Mouse (Mus musculus) liver, embryonic 11.5 days (tissue): ENCODE results near the gene Kri1. TPM values are rescaled to one million over a fixed set of nuclear protein-coding genes. Genes with fewer than 3 reads are reported as not detected.
"Not testable (repeated sequence)": the region's sequence is repeated elsewhere in the genome, so short reads cannot be mapped to it uniquely, and the experiment has no call there.

Experiments
- ATAC-seq: fragments of 200-750 bp; cut with Nextera tagmentation; replicated peaks from 2 replicates; pipeline ENCODE4 v1.8.0; 2017; ENCODE audit warnings: moderate number of reproducible peaks, mild to moderate bottlenecking, moderate TSS enrichment, moderate library complexity; ENCODE audit not compliant: low FRiP score
- DNase-seq: peaks from one replicate; pipeline ENCODE4 v3.0.0-alpha.2; 2017; ENCODE audit warnings: low spot score
- H3K27ac ChIP-seq: fragments of 300-500 bp; sonication (generic); 2 replicates; pipeline ENCODE4 v1.5.1; 2014; ENCODE audit warnings: mild to moderate bottlenecking, low read depth, low read length, control low read depth
- H3K27me3 ChIP-seq: fragments of 300-500 bp; sonication (generic); replicated peaks from 2 replicates; pipeline ENCODE4 v1.6.1; 2014; ENCODE audit warnings: low read length, mixed read lengths; ENCODE audit not compliant: control insufficient read depth, insufficient read depth
- H3K36me3 ChIP-seq: fragments of 300-500 bp; sonication (generic); 2 replicates; pipeline ENCODE4 v1.6.1; 2014; ENCODE audit warnings: mild to moderate bottlenecking, low read length, moderate library complexity, mixed read lengths; ENCODE audit not compliant: control insufficient read depth, insufficient read depth
- H3K4me1 ChIP-seq: fragments of 300-500 bp; sonication (generic); replicated peaks from 2 replicates; pipeline ENCODE4 v1.6.1; 2014; ENCODE audit warnings: low read length, mixed read lengths; ENCODE audit not compliant: control insufficient read depth, insufficient read depth
- H3K4me2 ChIP-seq: fragments of 300-500 bp; sonication (generic); 2 replicates; pipeline ENCODE4 v1.6.1; 2014; ENCODE audit warnings: mild to moderate bottlenecking, control low read depth, moderate library complexity
- H3K4me3 ChIP-seq: fragments of 300-500 bp; sonication (generic); 2 replicates; pipeline ENCODE4 v1.5.1; 2014; ENCODE audit warnings: low read depth, low read length, control low read depth
- H3K9ac ChIP-seq: fragments of 300-500 bp; sonication (generic); 2 replicates; pipeline ENCODE4 v1.6.1; 2014; ENCODE audit warnings: low read depth, low read length, control low read depth
- H3K9me3 ChIP-seq: fragments of 300-500 bp; sonication (generic); 2 replicates; pipeline ENCODE4 v1.6.1; 2016; ENCODE audit warnings: low read length, inconsistent platforms, mixed read lengths; ENCODE audit not compliant: control insufficient read depth
- WGBS: fragments of 180-500 bp; shearing (Covaris S2); extraction: QIAGEN DNeasy Blood & Tissue Kit; methylation state at CpG from one replicate; pipeline ENCODE4 v1.1.7; 2014; 5-methylcytosine and 5-hydroxymethylcytosine counted together
- polyA plus RNA-seq: library from polyadenylated mRNA; unstranded; fragments of >200 nt; fragmentation: Nextera tagmentation; extraction: Ambion mirVana; gene quantifications from 2 replicates; pipeline ENCODE4 v1.2.1, GENCODE M21; 2014

Kri1 gene
- polyA plus RNA-seq, 1 experiment from 2014 or later = 24.2 TPM

DNA sequence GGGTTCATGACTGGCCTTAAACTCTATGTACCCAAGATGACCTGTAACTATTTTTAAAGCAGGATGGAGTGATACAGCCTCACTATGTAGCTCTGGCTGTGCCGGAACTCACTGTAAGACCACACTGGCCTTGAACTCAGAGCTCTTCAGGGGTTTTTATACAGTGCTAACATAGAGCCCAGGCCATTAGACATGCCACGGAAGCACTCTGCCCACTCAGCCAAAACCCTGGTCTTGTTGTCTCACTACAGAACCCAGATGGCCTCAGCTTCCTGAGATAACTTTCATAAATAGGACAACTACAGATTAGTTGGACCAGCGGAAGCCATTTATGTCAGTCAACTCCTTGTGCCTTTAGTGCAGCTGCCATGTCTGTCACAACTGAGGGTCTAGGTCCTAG lies 13.4 kb downstream of the Kri1 start:
- Histone ChIP-seq H3K4me1 (peaks cover 13% of the 10 kb centered on the region), H3K9me3 (no peaks in the 10 kb centered on the region), H3K36me3 (peaks cover 84% of the 10 kb centered on the region), H3K4me2 (no peak overlapping the region), H3K27ac (peak overlapping the region; percentile 16), H3K4me3 (no peak overlapping the region), H3K27me3 (no peaks in the 10 kb centered on the region), H3K9ac (no peak overlapping the region)
- DNase-seq = no peak
- 78% methylated on average over 3 of the region's 3 CpGs for WGBS
- ATAC-seq = no peak

DNA sequence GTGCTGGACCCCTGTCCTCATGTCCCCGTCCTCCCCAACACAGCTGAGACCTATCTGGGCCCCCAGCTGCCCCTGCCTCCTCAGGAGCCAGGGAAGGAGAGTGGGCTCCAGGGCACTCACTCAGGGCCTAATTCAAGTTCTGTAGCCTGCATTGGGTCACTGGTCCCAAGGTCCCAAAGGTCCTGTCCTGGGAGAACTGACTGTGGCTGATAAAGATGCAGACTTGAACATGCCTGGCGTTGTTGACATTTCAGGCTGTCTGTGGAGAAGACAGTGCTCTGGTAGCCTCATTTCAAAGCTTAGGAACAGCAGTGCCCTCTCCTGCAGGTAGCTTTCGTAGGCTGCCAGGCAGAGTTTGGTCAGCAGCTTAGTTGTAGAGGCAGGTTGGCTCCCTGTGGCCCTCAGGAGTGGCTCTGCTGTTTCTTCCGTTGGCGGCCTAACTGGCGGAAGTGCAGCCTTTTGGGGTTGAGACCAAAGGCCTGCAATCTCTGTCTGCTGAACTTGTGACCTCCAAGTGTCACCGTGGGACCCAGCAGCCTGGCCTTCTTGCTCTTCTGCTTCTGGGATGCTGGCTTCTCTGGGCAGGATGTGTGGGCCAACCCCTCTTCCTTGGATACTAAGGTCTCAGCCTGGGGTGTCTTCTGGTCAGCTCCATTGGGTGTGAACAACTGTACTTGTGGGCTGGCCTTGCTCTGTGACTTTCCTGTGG lies 14.1 kb downstream of the Kri1 start:
- Histone ChIP-seq H3K9ac (no peak overlapping the region), H3K4me2 (no peak overlapping the region), H3K27ac (peak overlapping the region; percentile 16), H3K36me3 (peaks cover 81% of the 10 kb centered on the region), H3K4me1 (peaks cover 13% of the 10 kb centered on the region), H3K9me3 (no peaks in the 10 kb centered on the region), H3K27me3 (no peaks in the 10 kb centered on the region), H3K4me3 (no peak overlapping the region)
- ATAC-seq (no peak; the same call in 1 of the 2 replicates), DNase-seq (no peak)
- 77% methylated on average over 7 of the region's 7 CpGs for whole genome bisulfite sequencing

DNA sequence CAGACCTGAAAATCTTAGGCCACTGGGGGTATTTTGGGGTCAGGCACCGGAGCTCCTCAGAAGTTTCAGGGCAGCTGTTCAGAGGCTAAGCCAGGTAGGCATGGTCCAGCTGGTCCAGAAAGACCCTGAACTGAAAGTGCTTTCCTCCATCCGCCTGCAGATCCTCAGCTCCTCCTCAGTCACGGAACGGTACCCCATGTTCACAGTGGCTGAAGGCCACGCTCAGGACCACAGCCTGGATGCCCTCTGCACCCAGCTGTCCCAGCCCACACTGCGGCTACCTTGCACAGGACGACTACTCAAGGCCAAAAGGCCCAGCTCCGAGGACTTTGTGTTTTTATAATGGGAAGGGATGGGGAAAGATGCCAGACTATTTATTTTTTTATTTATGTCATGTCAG lies 14.7 kb downstream of the Kri1 start:
- no peaks in the 10 kb centered on the region for H3K9me3 ChIP-seq
- peaks cover 13% of the 10 kb centered on the region for H3K4me1 ChIP-seq
- ATAC-seq (no peak; the same call in 1 of the 2 replicates), DNase-seq (no peak)
- no peaks in the 10 kb centered on the region for H3K27me3 ChIP-seq
- WGBS = 87% methylated on average over 8 of the region's 8 CpGs
- H3K9ac ChIP-seq = no peak overlapping the region
- H3K27ac ChIP-seq = no peak overlapping the region
- no peak overlapping the region for H3K4me3 ChIP-seq
- H3K36me3 ChIP-seq = peaks cover 84% of the 10 kb centered on the region
- no peak overlapping the region for H3K4me2 ChIP-seq

DNA sequence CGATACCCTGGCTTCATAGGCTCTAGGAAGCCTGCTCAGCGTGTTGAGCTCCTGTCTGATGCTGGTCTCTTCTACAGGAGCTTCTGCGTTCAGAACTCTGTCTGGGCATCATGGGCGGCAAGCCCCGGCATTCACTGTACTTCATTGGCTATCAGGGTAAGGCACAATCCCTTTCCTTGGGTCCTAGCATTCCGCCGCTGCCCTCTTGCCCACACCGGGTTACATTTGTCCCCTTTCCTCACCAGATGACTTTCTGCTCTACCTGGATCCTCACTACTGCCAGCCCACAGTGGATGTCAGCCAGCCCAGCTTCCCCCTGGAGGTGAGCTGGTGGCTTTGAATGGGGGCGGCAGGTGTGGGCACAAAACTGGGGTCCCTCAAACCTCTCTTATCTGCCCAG lies 15.4 kb downstream of the Kri1 start:
- DNase-seq = no peak
- H3K36me3 ChIP-seq = peaks cover 78% of the 10 kb centered on the region
- H3K4me2 ChIP-seq = no peak overlapping the region
- H3K4me1 ChIP-seq = peaks cover 13% of the 10 kb centered on the region
- H3K27me3 ChIP-seq = no peaks in the 10 kb centered on the region
- no peaks in the 10 kb centered on the region for H3K9me3 ChIP-seq
- ATAC-seq = no peak
- no peak overlapping the region for H3K9ac ChIP-seq
- no peak overlapping the region for H3K4me3 ChIP-seq
- no peak overlapping the region for H3K27ac ChIP-seq
- 90% methylated on average over 9 of the region's 9 CpGs for WGBS

DNA sequence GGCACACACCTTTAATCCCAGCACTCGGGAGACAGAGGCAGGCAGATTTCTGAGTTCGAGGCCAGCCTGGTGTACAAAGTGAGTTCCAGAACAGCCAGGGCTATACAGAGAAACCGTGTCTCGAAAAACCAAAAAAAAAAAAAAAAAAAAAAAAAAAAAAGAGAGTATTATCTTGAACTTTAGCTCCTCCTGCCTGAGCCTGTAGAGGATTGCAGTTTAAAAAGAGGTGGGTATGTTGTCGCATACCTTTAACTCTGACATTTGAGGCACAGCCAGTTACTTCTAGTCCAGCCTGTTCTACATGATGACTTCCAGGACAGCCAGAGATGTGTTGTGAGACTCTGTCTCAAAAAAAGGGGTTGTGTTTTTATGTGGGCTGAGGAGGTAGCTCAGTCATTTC lies 18.2 kb downstream of the Kri1 start:
- not testable (repeated sequence) for H3K27ac ChIP-seq, ATAC-seq, H3K4me3 ChIP-seq, DNase-seq, H3K9ac ChIP-seq, H3K9me3 ChIP-seq, H3K4me2 ChIP-seq, H3K27me3 ChIP-seq
- H3K36me3 ChIP-seq = peaks cover 62% of the 10 kb centered on the region
- H3K4me1 ChIP-seq = peaks cover 23% of the 10 kb centered on the region
- WGBS = 70% methylated on average over 5 of the region's 5 CpGs

DNA sequence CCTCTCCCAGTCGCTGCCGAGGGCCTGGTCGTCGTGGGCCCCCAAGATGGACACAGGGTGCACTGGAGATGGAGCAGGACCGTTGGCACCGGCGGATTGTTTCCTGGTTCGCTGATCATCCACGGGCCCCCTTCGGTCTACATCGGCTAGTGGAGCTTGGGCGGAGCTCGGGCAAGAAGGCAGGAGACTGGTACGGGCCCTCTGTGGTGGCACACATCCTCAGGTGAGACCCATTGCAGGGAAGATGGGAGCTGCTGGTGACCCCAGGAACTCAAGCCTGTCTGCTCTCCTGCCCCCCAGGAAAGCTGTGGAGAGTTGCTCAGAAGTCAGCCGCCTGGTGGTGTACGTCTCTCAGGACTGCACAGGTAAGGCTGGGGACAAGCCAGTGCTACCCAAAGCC lies 19.5 kb downstream of the Kri1 start:
- H3K27me3 ChIP-seq = no peaks in the 10 kb centered on the region
- H3K4me3 ChIP-seq = no peak overlapping the region
- peaks cover 20% of the 10 kb centered on the region for H3K4me1 ChIP-seq
- H3K4me2 ChIP-seq = no peak overlapping the region
- H3K36me3 ChIP-seq = peaks cover 50% of the 10 kb centered on the region
- no peak overlapping the region for H3K9ac ChIP-seq
- no peaks in the 10 kb centered on the region for H3K9me3 ChIP-seq
- 95% methylated on average over 16 of the region's 16 CpGs for WGBS
- no peak overlapping the region for H3K27ac ChIP-seq
- no peak for ATAC-seq
- no peak for DNase-seq

DNA sequence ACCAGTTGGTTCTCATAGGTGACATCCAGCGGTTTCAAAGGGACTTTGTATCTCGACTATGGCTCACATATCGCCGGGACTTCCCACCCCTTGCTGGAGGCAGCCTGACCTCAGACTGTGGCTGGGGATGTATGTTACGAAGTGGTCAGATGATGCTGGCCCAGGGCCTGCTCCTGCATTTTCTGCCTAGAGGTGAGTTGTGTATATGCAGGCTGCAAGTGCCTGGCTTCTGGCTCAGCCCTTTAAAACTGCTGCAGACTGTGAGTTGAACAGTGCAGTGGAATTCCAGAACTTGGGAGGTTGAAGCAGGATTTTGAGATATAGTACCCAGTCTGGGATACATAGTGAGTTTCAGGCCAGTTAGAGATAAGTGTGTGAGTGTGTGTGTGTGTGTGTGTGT lies 20.9 kb downstream of the Kri1 start:
- no peak for ATAC-seq
- 87% methylated on average over 5 of the region's 5 CpGs for WGBS
- DNase-seq = no peak
- 0 out of 2 replicates have a peak overlapping the region, but pooled peaks have one; percentile 7 for H3K9ac ChIP-seq
- peak overlapping the region; percentile 85 for H3K4me3 ChIP-seq
- peaks cover 20% of the 10 kb centered on the region for H3K4me1 ChIP-seq
- no peaks in the 10 kb centered on the region for H3K27me3 ChIP-seq
- no peaks in the 10 kb centered on the region for H3K9me3 ChIP-seq
- H3K27ac ChIP-seq = no peak overlapping the region
- peak overlapping the region; percentile 88 for H3K4me2 ChIP-seq
- peaks cover 36% of the 10 kb centered on the region for H3K36me3 ChIP-seq

DNA sequence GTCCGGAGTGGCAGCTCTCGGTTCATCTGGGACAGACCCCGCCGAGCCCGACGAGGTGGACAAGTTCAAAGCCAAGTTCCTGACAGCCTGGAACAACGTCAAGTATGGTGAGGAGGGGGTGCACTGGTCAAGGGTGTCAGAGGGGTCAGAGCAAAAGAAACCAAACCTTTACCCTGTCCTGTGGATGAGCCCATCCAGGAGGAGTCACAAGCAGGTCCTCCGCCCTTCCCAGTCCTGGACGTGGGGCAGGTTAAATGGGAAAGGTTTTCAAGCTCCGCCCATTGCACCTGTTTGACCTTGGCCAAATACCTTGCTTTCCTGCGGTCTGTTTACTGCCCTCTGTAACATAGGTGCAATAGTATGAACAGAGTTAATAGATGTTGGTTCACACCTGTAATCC lies 22.2 kb downstream of the Kri1 start:
- Histone ChIP-seq H3K9ac (peak overlapping the region; percentile 89), H3K36me3 (peaks cover 25% of the 10 kb centered on the region), H3K27me3 (no peaks in the 10 kb centered on the region), H3K9me3 (no peaks in the 10 kb centered on the region), H3K4me1 (peaks cover 23% of the 10 kb centered on the region), H3K4me2 (peak overlapping the region; percentile 88), H3K27ac (peak overlapping the region; percentile 97), H3K4me3 (peak overlapping the region; percentile 85)
- ATAC-seq = no peak
- WGBS = 5% methylated on average over 11 of the region's 11 CpGs
- no peak for DNase-seq

DNA sequence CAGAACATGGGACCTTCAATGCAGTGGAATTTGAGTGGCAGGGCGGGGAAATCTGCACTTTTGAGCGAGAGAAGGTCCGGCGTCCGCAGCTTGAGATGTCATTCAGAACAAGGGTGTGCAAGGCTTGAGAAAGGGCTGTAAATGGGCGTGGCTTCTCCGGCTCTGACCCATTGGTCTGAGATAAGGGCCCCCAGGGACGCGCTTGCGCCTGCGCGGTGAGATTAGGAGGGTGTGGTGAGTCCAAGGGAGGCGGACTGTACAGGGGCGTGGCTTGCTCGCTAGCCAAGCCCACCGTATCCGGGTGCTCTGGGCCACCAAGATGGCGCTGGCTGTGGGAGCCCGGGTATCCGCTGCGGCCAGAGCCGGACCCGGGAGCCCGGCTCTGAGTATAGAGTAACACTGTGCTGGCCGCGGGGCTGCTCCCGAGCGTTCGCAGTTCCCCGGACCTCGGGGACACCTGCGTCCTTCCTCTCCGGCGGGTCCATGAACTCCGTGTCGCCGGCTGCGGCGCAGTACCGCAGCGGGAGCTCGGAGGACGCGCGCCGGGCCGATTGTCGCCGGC lies 22.7 kb downstream of the Kri1 start, which contains the start of gene Atg4d:
TSS of gene Atg4d (plus strand) at position 294 of the 562 bp plus-strand sequence.
- under 1% methylated on average over 49 of the region's 49 CpGs for WGBS
- H3K4me1 ChIP-seq = peaks cover 23% of the 10 kb centered on the region
- peak; percentile 93 for ATAC-seq

More for the DNA sequence above, 22.7 kb downstream of the Kri1 start, which contains the start of gene Atg4d:
- H3K36me3 ChIP-seq = peaks cover 21% of the 10 kb centered on the region
- H3K9ac ChIP-seq = peak within 1 kb of the TSS; percentile 89
- no peaks in the 10 kb centered on the region for H3K9me3 ChIP-seq
- peak within 1 kb of the TSS; percentile 97 for H3K27ac ChIP-seq
- H3K4me3 ChIP-seq = peak within 1 kb of the TSS; percentile 85
- H3K27me3 ChIP-seq = no peaks in the 10 kb centered on the region
- DNase-seq = peak; percentile 98
- H3K4me2 ChIP-seq = peak within 1 kb of the TSS; percentile 88
